Mouse (Mus musculus) frontal cortex, postnatal 14 days (tissue): ENCODE results near the gene Stk39.

ENCODE experiments used
- DNase-seq, 2 experiments: peaks; one replicate each; pipeline ENCODE4 v3.0.0; 2022; ENCODE audit warnings: low spot score in 2 of 2

Stk39 gene

GRCm38 (mm10) chr2:68471759-68472550, at the start of gene Stk39:
Stk39 (minus strand) TSS chr2:68472268.
- DNase-seq = peak; percentile 25 to 53

GRCm38 (mm10) chr2:68515409-68515808, 43.3 kb upstream of the Stk39 start:
- DNase-seq = no peak

- DNase-seq = no peak
Measured at GRCm38 (mm10) chr2:68503202-68503601, 31.1 kb upstream of the Stk39 start.

- DNase-seq = no peak
Measured at GRCm38 (mm10) chr2:68502734-68503133, 30.7 kb upstream of the Stk39 start.

GRCm38 (mm10) chr2:68502236-68502635, 30.2 kb upstream of the Stk39 start:
- DNase-seq = no peak

GRCm38 (mm10) chr2:68486275-68486674, 14.2 kb upstream of the Stk39 start:
- no peak for DNase-seq

- DNase-seq = no peak
Measured at GRCm38 (mm10) chr2:68485141-68485540, 13.1 kb upstream of the Stk39 start.

- no peak for DNase-seq
Measured at GRCm38 (mm10) chr2:68482896-68483295, 10.8 kb upstream of the Stk39 start.

- DNase-seq = no peak
Measured at GRCm38 (mm10) chr2:68479823-68480222, 7.8 kb upstream of the Stk39 start.

GRCm38 (mm10) chr2:68472921-68473320, 853 bp upstream of the Stk39 start:
- DNase-seq = no peak

- DNase-seq = no peak
Measured at GRCm38 (mm10) chr2:68472551-68472910, 463 bp upstream of the Stk39 start.

- peak; percentile 28 to 43 for DNase-seq
Measured at GRCm38 (mm10) chr2:68470891-68471758, 943 bp downstream of the Stk39 start.

- DNase-seq = no peak
Measured at GRCm38 (mm10) chr2:68469491-68469890, 2.6 kb downstream of the Stk39 start.

- no peak for DNase-seq
Measured at GRCm38 (mm10) chr2:68468698-68469097, 3.4 kb downstream of the Stk39 start.

GRCm38 (mm10) chr2:68468259-68468658, 3.8 kb downstream of the Stk39 start:
- no peak for DNase-seq

- DNase-seq = no peak
Measured at GRCm38 (mm10) chr2:68467085-68467978, 4.7 kb downstream of the Stk39 start.

GRCm38 (mm10) chr2:68466124-68467070, 5.7 kb downstream of the Stk39 start:
- no peak for DNase-seq

GRCm38 (mm10) chr2:68465266-68466123, 6.6 kb downstream of the Stk39 start:
- no peak for DNase-seq

GRCm38 (mm10) chr2:68464456-68464855, 7.6 kb downstream of the Stk39 start:
- no peak for DNase-seq

GRCm38 (mm10) chr2:68463801-68464200, 8.3 kb downstream of the Stk39 start:
- no peak for DNase-seq
